Mouse (Mus musculus): ENCODE data around the gene Slc6a21. TPM values are rescaled to one million over a fixed set of nuclear protein-coding genes. Genes with fewer than 3 reads are reported as not detected.

Slc6a21 gene
- polyA plus RNA-seq, 1 experiment from 2014 or later: not detected

- ATAC-seq (ENCODE audit: low FRiP score) (no peak), DNase-seq (ENCODE audit: low spot score, missing footprints) (no peak)
- no peaks in the 10 kb centered on the region for H3K36me3 ChIP-seq (ENCODE audit: control insufficient read depth, insufficient read depth, low read length)
- H3K27me3 ChIP-seq (ENCODE audit: control insufficient read depth, insufficient read depth, low read length): no peaks in the 10 kb centered on the region
- H3K9ac ChIP-seq (ENCODE audit: low read length): no peak overlapping the region
- 74% methylated on average over 1 of the region's 1 CpGs for WGBS
- H3K4me3 ChIP-seq (ENCODE audit: low read depth, low read length): no peak overlapping the region
- no peak overlapping the region for H3K27ac ChIP-seq (ENCODE audit: low read depth, low read length)
- H3K9me3 ChIP-seq (ENCODE audit: control insufficient read depth, low read length): no peaks in the 10 kb centered on the region
- H3K4me1 ChIP-seq (ENCODE audit: control insufficient read depth, insufficient read depth, low read length): no peaks in the 10 kb centered on the region
- H3K4me2 ChIP-seq: no peak overlapping the region
Measured at GRCm38 (mm10) chr7:45265518-45265917, 11.8 kb upstream of the Slc6a21 start.

- DNase-seq (ENCODE audit: low spot score, missing footprints): no peak
- Histone ChIP-seq H3K27me3 (ENCODE audit: control insufficient read depth, insufficient read depth, low read length) (no peaks in the 10 kb centered on the region), H3K9ac (ENCODE audit: low read length) (no peak overlapping the region), H3K4me1 (ENCODE audit: control insufficient read depth, insufficient read depth, low read length) (0 out of 2 replicates have a peak, but pooled peaks cover 3% of the 10 kb centered on the region), H3K27ac (ENCODE audit: low read depth, low read length) (no peak overlapping the region), H3K4me3 (ENCODE audit: low read depth, low read length) (no peak overlapping the region), H3K36me3 (ENCODE audit: control insufficient read depth, insufficient read depth, low read length) (no peaks in the 10 kb centered on the region), H3K9me3 (ENCODE audit: control insufficient read depth, low read length) (no peaks in the 10 kb centered on the region; the same call in 1 of the 2 replicates), H3K4me2 (no peak overlapping the region)
- WGBS: 69% methylated on average over 10 of the region's 10 CpGs
- ATAC-seq (ENCODE audit: low FRiP score): no peak
Measured at GRCm38 (mm10) chr7:45272786-45273412, 4.4 kb upstream of the Slc6a21 start.

GRCm38 (mm10) chr7:45273672-45274071, 3.6 kb upstream of the Slc6a21 start:
- DNase-seq (ENCODE audit: low spot score, missing footprints) (no peak), ATAC-seq (ENCODE audit: low FRiP score) (no peak)
- Histone ChIP-seq H3K4me2 (no peak overlapping the region), H3K9me3 (ENCODE audit: control insufficient read depth, low read length) (no peaks in the 10 kb centered on the region; the same call in 1 of the 2 replicates), H3K27me3 (ENCODE audit: control insufficient read depth, insufficient read depth, low read length) (no peaks in the 10 kb centered on the region), H3K4me1 (ENCODE audit: control insufficient read depth, insufficient read depth, low read length) (0 out of 2 replicates have a peak, but pooled peaks cover 3% of the 10 kb centered on the region), H3K27ac (ENCODE audit: low read depth, low read length) (no peak overlapping the region), H3K4me3 (ENCODE audit: low read depth, low read length) (no peak overlapping the region), H3K36me3 (ENCODE audit: control insufficient read depth, insufficient read depth, low read length) (no peaks in the 10 kb centered on the region), H3K9ac (ENCODE audit: low read length) (no peak overlapping the region)
- 88% methylated on average over 8 of the region's 8 CpGs for WGBS

- H3K4me3 ChIP-seq (ENCODE audit: low read depth, low read length): no peak overlapping the region
- no peaks in the 10 kb centered on the region for H3K4me1 ChIP-seq (ENCODE audit: control insufficient read depth, insufficient read depth, low read length)
- no peaks in the 10 kb centered on the region for H3K27me3 ChIP-seq (ENCODE audit: control insufficient read depth, insufficient read depth, low read length)
- peak; percentile 77 for DNase-seq (ENCODE audit: low spot score, missing footprints)
- no peak overlapping the region for H3K27ac ChIP-seq (ENCODE audit: low read depth, low read length)
- no peaks in the 10 kb centered on the region; the same call in 1 of the 2 replicates for H3K36me3 ChIP-seq (ENCODE audit: control insufficient read depth, insufficient read depth, low read length)
- 95% methylated on average over 13 of the region's 13 CpGs for WGBS
- no peak overlapping the region for H3K4me2 ChIP-seq
- ATAC-seq (ENCODE audit: low FRiP score): no peak
- no peaks in the 10 kb centered on the region for H3K9me3 ChIP-seq (ENCODE audit: control insufficient read depth, low read length)
- no peak overlapping the region for H3K9ac ChIP-seq (ENCODE audit: low read length)
Measured at GRCm38 (mm10) chr7:45286486-45286885, 9.2 kb downstream of the Slc6a21 start.

- Histone ChIP-seq H3K4me1 (ENCODE audit: control insufficient read depth, insufficient read depth, low read length) (no peaks in the 10 kb centered on the region), H3K9me3 (ENCODE audit: control insufficient read depth, low read length) (no peaks in the 10 kb centered on the region), H3K36me3 (ENCODE audit: control insufficient read depth, insufficient read depth, low read length) (no peaks in the 10 kb centered on the region), H3K4me3 (ENCODE audit: low read depth, low read length) (no peak overlapping the region), H3K4me2 (no peak overlapping the region), H3K27ac (ENCODE audit: low read depth, low read length) (no peak overlapping the region), H3K9ac (ENCODE audit: low read length) (no peak overlapping the region), H3K27me3 (ENCODE audit: control insufficient read depth, insufficient read depth, low read length) (no peaks in the 10 kb centered on the region)
- DNase-seq (ENCODE audit: low spot score, missing footprints) (no peak), ATAC-seq (ENCODE audit: low FRiP score) (no peak)
- WGBS: 78% methylated on average over 1 of the region's 1 CpGs
Measured at GRCm38 (mm10) chr7:45296626-45297025, 19.3 kb downstream of the Slc6a21 start.

GRCm38 (mm10) chr7:45297563-45297962, 20.2 kb downstream of the Slc6a21 start:
- Histone ChIP-seq H3K36me3 (ENCODE audit: control insufficient read depth, insufficient read depth, low read length) (no peaks in the 10 kb centered on the region), H3K9ac (ENCODE audit: low read length) (no peak overlapping the region), H3K4me3 (ENCODE audit: low read depth, low read length) (no peak overlapping the region), H3K27me3 (ENCODE audit: control insufficient read depth, insufficient read depth, low read length) (no peaks in the 10 kb centered on the region), H3K9me3 (ENCODE audit: control insufficient read depth, low read length) (no peaks in the 10 kb centered on the region), H3K4me2 (no peak overlapping the region), H3K27ac (ENCODE audit: low read depth, low read length) (no peak overlapping the region), H3K4me1 (ENCODE audit: control insufficient read depth, insufficient read depth, low read length) (no peaks in the 10 kb centered on the region)
- 74% methylated on average over 3 of the region's 3 CpGs for WGBS
- ATAC-seq (ENCODE audit: low FRiP score) (no peak), DNase-seq (ENCODE audit: low spot score, missing footprints) (no peak)

GRCm38 (mm10) chr7:45299752-45300151, 22.4 kb downstream of the Slc6a21 start:
- Histone ChIP-seq H3K4me1 (ENCODE audit: control insufficient read depth, insufficient read depth, low read length) (peaks cover 3% of the 10 kb centered on the region), H3K4me3 (ENCODE audit: low read depth, low read length) (no peak overlapping the region), H3K36me3 (ENCODE audit: control insufficient read depth, insufficient read depth, low read length) (no peaks in the 10 kb centered on the region), H3K9ac (ENCODE audit: low read length) (no peak overlapping the region), H3K27ac (ENCODE audit: low read depth, low read length) (no peak overlapping the region), H3K27me3 (ENCODE audit: control insufficient read depth, insufficient read depth, low read length) (no peaks in the 10 kb centered on the region), H3K9me3 (ENCODE audit: control insufficient read depth, low read length) (no peaks in the 10 kb centered on the region), H3K4me2 (no peak overlapping the region)
- peak; percentile 78 for ATAC-seq (ENCODE audit: low FRiP score)
- peak; percentile 90 for DNase-seq (ENCODE audit: low spot score, missing footprints)
- WGBS: 19% methylated on average over 5 of the region's 5 CpGs

GRCm38 (mm10) chr7:45300270-45300669, 23.0 kb downstream of the Slc6a21 start:
- WGBS: 13% methylated on average over 6 of the region's 6 CpGs
- H3K4me2 ChIP-seq: no peak overlapping the region
- peaks cover 8% of the 10 kb centered on the region for H3K4me1 ChIP-seq (ENCODE audit: control insufficient read depth, insufficient read depth, low read length)
- H3K36me3 ChIP-seq (ENCODE audit: control insufficient read depth, insufficient read depth, low read length): no peaks in the 10 kb centered on the region
- H3K27me3 ChIP-seq (ENCODE audit: control insufficient read depth, insufficient read depth, low read length): no peaks in the 10 kb centered on the region
- no peak overlapping the region for H3K9ac ChIP-seq (ENCODE audit: low read length)
- H3K27ac ChIP-seq (ENCODE audit: low read depth, low read length): no peak overlapping the region
- ATAC-seq (ENCODE audit: low FRiP score) (no peak; the same call in 1 of the 2 replicates), DNase-seq (ENCODE audit: low spot score, missing footprints) (peak; percentile 86)
- H3K9me3 ChIP-seq (ENCODE audit: control insufficient read depth, low read length): no peaks in the 10 kb centered on the region
- no peak overlapping the region for H3K4me3 ChIP-seq (ENCODE audit: low read depth, low read length)

- H3K4me2 ChIP-seq: no peak overlapping the region
- peaks cover 10% of the 10 kb centered on the region for H3K4me1 ChIP-seq (ENCODE audit: control insufficient read depth, insufficient read depth, low read length)
- no peak overlapping the region for H3K4me3 ChIP-seq (ENCODE audit: low read depth, low read length)
- ATAC-seq (ENCODE audit: low FRiP score): no peak
- H3K27ac ChIP-seq (ENCODE audit: low read depth, low read length): no peak overlapping the region
- no peaks in the 10 kb centered on the region for H3K27me3 ChIP-seq (ENCODE audit: control insufficient read depth, insufficient read depth, low read length)
- H3K9ac ChIP-seq (ENCODE audit: low read length): no peak overlapping the region
- no peaks in the 10 kb centered on the region for H3K9me3 ChIP-seq (ENCODE audit: control insufficient read depth, low read length)
- DNase-seq (ENCODE audit: low spot score, missing footprints): no peak
- H3K36me3 ChIP-seq (ENCODE audit: control insufficient read depth, insufficient read depth, low read length): no peaks in the 10 kb centered on the region
- 86% methylated on average over 8 of the region's 8 CpGs for WGBS
Measured at GRCm38 (mm10) chr7:45302626-45303025, 25.3 kb downstream of the Slc6a21 start.

All from midbrain, embryonic 11.5 days (tissue).